Mouse (Mus musculus) liver, adult 2 months (tissue): ENCODE results near the gene Aif1l.

ENCODE experiments used
- CTCF ChIP-seq: fragments of 200-500 bp; IDR thresholded peaks from 2 replicates; pipeline ENCODE4 v1.5.1; 2011; ENCODE audit warnings: low read depth, low read length, control low read depth
- POLR2A ChIP-seq: fragments of 200-500 bp; IDR thresholded peaks from 2 replicates; pipeline ENCODE4 v1.6.1; 2011; ENCODE audit warnings: low read length, control low read depth; ENCODE audit not compliant: insufficient read depth; ENCODE audit errors: extremely low read depth

DNA sequence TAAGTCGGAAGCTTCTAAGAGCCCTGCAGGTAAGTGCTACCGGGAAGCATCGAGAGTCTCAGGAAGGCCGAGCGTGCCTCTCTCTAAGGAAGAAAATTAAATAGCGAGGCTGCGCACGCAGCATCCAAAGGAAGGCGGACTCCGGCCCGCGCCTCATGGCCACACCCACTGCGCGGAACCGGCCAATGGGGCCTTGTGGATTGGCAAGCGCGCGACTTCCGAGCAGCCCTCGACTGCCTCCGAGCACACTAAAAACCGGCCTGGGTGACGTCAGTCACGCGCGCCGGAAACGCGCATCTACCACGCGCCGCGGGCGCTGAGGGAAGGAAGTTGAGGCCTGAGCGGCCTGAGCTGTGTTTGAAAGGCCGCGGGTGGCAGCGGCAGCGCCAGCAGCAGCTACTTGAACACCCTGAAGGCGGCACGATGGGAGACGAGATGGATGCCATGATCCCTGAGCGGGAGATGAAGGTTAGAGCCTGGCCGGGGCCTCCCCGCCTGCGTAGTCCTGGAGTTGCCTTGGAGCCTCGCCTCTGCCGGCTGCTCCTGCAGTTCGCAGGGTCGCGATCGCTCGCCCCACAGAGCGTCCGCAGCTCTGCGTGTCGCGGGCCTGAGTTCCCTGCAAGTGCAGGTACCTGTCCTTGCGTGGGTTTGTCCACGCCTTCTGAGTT lies 24.3 kb downstream of the Aif1l start, which contains the start of gene Nup214:
- TF ChIP-seq POLR2A (peak; percentile 61; the same call in 1 of the 2 replicates), CTCF (no peak)
